Mouse (Mus musculus): ENCODE results near the gene Alg3. TPM values are rescaled to one million over a fixed set of nuclear protein-coding genes. Genes with fewer than 3 reads are reported as not detected.

Gene Alg3
- polyA plus RNA-seq, 1 experiment from 2014 or later = 55.4 TPM

DNA sequence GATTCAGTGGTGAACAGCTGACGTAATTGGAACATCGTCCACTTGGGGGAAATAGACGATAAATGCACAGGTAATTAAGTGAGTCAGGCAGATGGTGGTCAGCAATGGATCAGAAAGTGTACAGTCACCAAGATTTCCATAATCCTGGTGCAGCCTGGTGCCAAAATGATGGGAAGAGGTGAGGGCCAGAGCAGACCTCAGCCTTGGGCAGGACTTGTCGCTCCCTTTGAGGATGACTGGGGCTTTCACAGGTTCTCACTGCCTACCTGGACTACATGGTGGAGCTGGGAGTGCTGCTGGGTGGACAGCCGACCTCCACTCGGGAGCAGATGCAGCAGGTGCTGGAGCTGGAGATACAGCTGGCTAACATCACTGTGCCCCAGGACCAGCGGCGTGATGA, 25.9 kb upstream of the Alg3 start:
- no peak overlapping the region for H3K27ac ChIP-seq (replicated peaks; ENCODE audit: low read depth, low read length)
- DNase-seq (ENCODE audit: low spot score) (no peak), ATAC-seq (ENCODE audit: insufficient number of reproducible peaks, low FRiP score, low TSS enrichment, low read depth) (no peak)
- no peak overlapping the region for H3K9ac ChIP-seq (ENCODE audit: low read length)
- H3K9me3 ChIP-seq (ENCODE audit: control insufficient read depth, low read length) = no peaks in the 10 kb centered on the region
- no peaks in the 10 kb centered on the region for H3K27me3 ChIP-seq (ENCODE audit: control insufficient read depth, insufficient read depth, low read length)
- 79% methylated on average over 8 of the region's 8 CpGs for WGBS
- no peak overlapping the region for H3K4me2 ChIP-seq (ENCODE audit: low read depth, severe bottlenecking)
- H3K36me3 ChIP-seq (ENCODE audit: control insufficient read depth, insufficient read depth, low read length) = no peaks in the 10 kb centered on the region
- no peak overlapping the region for H3K4me3 ChIP-seq (ENCODE audit: low read depth, low read length)
- no peaks in the 10 kb centered on the region for H3K4me1 ChIP-seq (ENCODE audit: control insufficient read depth, insufficient read depth, low read length)

- Histone ChIP-seq H3K27me3 (ENCODE audit: control insufficient read depth, insufficient read depth, low read length) (no peaks in the 10 kb centered on the region), H3K9ac (ENCODE audit: low read length) (peak within 1 kb of the TSS; percentile 73), H3K27ac (replicated peaks; ENCODE audit: low read depth, low read length) (no peak within 1 kb of the TSS), H3K4me2 (ENCODE audit: low read depth, severe bottlenecking) (peak within 1 kb of the TSS; percentile 89), H3K4me3 (ENCODE audit: low read depth, low read length) (peak within 1 kb of the TSS; percentile 46), H3K4me1 (ENCODE audit: control insufficient read depth, insufficient read depth, low read length) (no peaks in the 10 kb centered on the region), H3K9me3 (ENCODE audit: control insufficient read depth, low read length) (no peaks in the 10 kb centered on the region), H3K36me3 (ENCODE audit: control insufficient read depth, insufficient read depth, low read length) (no peaks in the 10 kb centered on the region)
- WGBS = 7% methylated on average over 54 of the region's 54 CpGs
- ATAC-seq (ENCODE audit: insufficient number of reproducible peaks, low FRiP score, low TSS enrichment, low read depth) = 0 out of 2 replicates have a peak, but pooled peaks have one; percentile 44
- DNase-seq (ENCODE audit: low spot score) = peak; percentile 48
These were observed 18.4 kb upstream of the Alg3 start, which contains the start of gene Ece2 for GRCm38 (mm10) chr16:20629731-20630634. Gene Ece2 (plus strand): TSS chr16:20629828.

- no peak for ATAC-seq (ENCODE audit: insufficient number of reproducible peaks, low FRiP score, low TSS enrichment, low read depth)
- Histone ChIP-seq H3K4me2 (ENCODE audit: low read depth, severe bottlenecking) (no peak overlapping the region), H3K9me3 (ENCODE audit: control insufficient read depth, low read length) (no peaks in the 10 kb centered on the region), H3K27ac (replicated peaks; ENCODE audit: low read depth, low read length) (no peak overlapping the region), H3K4me3 (ENCODE audit: low read depth, low read length) (no peak overlapping the region), H3K27me3 (ENCODE audit: control insufficient read depth, insufficient read depth, low read length) (no peaks in the 10 kb centered on the region), H3K36me3 (ENCODE audit: control insufficient read depth, insufficient read depth, low read length) (no peaks in the 10 kb centered on the region), H3K9ac (ENCODE audit: low read length) (no peak overlapping the region), H3K4me1 (ENCODE audit: control insufficient read depth, insufficient read depth, low read length) (no peaks in the 10 kb centered on the region)
- 48% methylated on average over 11 of the region's 11 CpGs for WGBS
- DNase-seq (ENCODE audit: low spot score) = no peak
These were observed 17.4 kb upstream of the Alg3 start for GRCm38 (mm10) chr16:20628871-20629391.

DNA sequence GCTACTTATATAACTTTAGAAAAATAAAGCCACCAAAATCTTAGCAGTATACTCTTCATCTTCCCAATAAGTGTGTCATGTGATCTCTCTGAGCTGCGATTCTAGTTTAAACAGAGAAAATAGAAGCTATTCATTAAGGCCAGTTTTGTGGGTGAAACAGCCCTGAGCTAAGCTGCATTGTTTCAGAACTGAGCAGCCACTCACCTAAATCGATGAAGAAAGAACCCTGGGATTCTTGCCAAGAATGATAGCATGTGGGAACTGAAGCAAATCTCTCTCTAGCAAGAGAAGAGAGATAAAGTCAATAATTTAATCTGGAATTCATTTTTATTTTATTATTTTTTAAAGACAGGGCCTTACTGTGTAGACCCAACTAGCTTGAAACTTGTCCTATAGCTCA, 11.7 kb upstream of the Alg3 start:
- Histone ChIP-seq H3K9ac (ENCODE audit: low read length) (no peak overlapping the region), H3K4me2 (ENCODE audit: low read depth, severe bottlenecking) (no peak overlapping the region), H3K36me3 (ENCODE audit: control insufficient read depth, insufficient read depth, low read length) (no peaks in the 10 kb centered on the region), H3K27me3 (ENCODE audit: control insufficient read depth, insufficient read depth, low read length) (peaks cover 23% of the 10 kb centered on the region), H3K4me1 (ENCODE audit: control insufficient read depth, insufficient read depth, low read length) (peaks cover 16% of the 10 kb centered on the region), H3K4me3 (ENCODE audit: low read depth, low read length) (no peak overlapping the region), H3K9me3 (ENCODE audit: control insufficient read depth, low read length) (no peaks in the 10 kb centered on the region), H3K27ac (replicated peaks; ENCODE audit: low read depth, low read length) (no peak overlapping the region)
- 79% methylated on average over 2 of the region's 2 CpGs for WGBS
- DNase-seq (ENCODE audit: low spot score) = no peak
- no peak for ATAC-seq (ENCODE audit: insufficient number of reproducible peaks, low FRiP score, low TSS enrichment, low read depth)

DNA sequence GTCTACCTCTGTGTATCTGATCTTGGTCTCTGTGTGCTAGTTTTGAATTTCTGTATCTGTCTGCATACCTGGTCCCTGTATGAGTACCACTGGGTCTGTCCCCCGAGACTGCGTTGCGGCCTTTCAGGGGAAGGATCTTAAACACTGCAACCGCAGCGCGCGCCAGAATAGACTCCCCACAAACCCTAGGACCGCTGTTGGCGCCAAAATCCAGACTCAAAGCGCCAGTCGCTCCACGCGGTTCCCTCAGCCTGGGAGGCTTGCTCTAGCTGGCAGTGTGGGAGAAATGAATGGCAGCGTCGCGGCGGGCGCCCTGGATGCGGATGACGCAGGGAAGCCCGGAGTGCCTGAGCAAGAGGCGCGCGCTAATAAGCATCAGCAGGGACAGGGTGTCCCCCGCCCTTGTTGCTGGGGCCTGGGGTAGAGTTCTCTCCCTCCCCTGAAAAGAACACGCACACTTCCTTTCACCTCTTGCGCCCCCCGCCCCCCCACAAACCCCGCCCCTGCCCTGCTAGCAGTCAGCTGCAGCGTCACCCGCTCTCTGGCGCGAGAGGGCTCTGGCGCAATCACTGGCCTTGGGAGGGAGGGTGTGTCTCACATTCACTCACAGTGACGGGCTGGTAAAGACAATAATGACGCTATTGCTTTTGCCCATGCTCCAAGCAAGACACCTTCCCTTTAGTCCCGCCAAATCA, 10.6 kb upstream of the Alg3 start:
- H3K9me3 ChIP-seq (ENCODE audit: control insufficient read depth, low read length) = no peaks in the 10 kb centered on the region
- 0% methylated on average over 37 of the region's 37 CpGs for WGBS
- H3K4me3 ChIP-seq (ENCODE audit: low read depth, low read length) = peak overlapping the region; percentile 72
- DNase-seq (ENCODE audit: low spot score) = peak; percentile 71
- H3K4me2 ChIP-seq (ENCODE audit: low read depth, severe bottlenecking) = peak overlapping the region; percentile 99
- peak overlapping the region; percentile 70 for H3K9ac ChIP-seq (ENCODE audit: low read length)
- peaks cover 16% of the 10 kb centered on the region for H3K4me1 ChIP-seq (ENCODE audit: control insufficient read depth, insufficient read depth, low read length)
- peaks cover 23% of the 10 kb centered on the region for H3K27me3 ChIP-seq (ENCODE audit: control insufficient read depth, insufficient read depth, low read length)
- no peak overlapping the region for H3K27ac ChIP-seq (replicated peaks; ENCODE audit: low read depth, low read length)
- H3K36me3 ChIP-seq (ENCODE audit: control insufficient read depth, insufficient read depth, low read length) = no peaks in the 10 kb centered on the region
- ATAC-seq (ENCODE audit: insufficient number of reproducible peaks, low FRiP score, low TSS enrichment, low read depth) = peak; percentile 23; the same call in 1 of the 2 replicates

GRCm38 (mm10) chr16:20621191-20621990, 9.9 kb upstream of the Alg3 start, which contains the start of gene Camk2n2:
Gene Camk2n2 (minus strand): TSS chr16:20621287.
- Histone ChIP-seq H3K9ac (ENCODE audit: low read length) (peak within 1 kb of the TSS; percentile 70), H3K36me3 (ENCODE audit: control insufficient read depth, insufficient read depth, low read length) (no peaks in the 10 kb centered on the region), H3K27ac (replicated peaks; ENCODE audit: low read depth, low read length) (no peak within 1 kb of the TSS; the same call in 1 of the 2 replicates), H3K4me1 (ENCODE audit: control insufficient read depth, insufficient read depth, low read length) (peaks cover 16% of the 10 kb centered on the region), H3K4me3 (ENCODE audit: low read depth, low read length) (peak within 1 kb of the TSS; percentile 72), H3K27me3 (ENCODE audit: control insufficient read depth, insufficient read depth, low read length) (peaks cover 23% of the 10 kb centered on the region), H3K9me3 (ENCODE audit: control insufficient read depth, low read length) (no peaks in the 10 kb centered on the region), H3K4me2 (ENCODE audit: low read depth, severe bottlenecking) (peak within 1 kb of the TSS; percentile 99)
- ATAC-seq (ENCODE audit: insufficient number of reproducible peaks, low FRiP score, low TSS enrichment, low read depth) (peak; percentile 51; the same call in 1 of the 2 replicates), DNase-seq (ENCODE audit: low spot score) (peak; percentile 67)
- WGBS = 0% methylated on average over 83 of the region's 92 CpGs

DNA sequence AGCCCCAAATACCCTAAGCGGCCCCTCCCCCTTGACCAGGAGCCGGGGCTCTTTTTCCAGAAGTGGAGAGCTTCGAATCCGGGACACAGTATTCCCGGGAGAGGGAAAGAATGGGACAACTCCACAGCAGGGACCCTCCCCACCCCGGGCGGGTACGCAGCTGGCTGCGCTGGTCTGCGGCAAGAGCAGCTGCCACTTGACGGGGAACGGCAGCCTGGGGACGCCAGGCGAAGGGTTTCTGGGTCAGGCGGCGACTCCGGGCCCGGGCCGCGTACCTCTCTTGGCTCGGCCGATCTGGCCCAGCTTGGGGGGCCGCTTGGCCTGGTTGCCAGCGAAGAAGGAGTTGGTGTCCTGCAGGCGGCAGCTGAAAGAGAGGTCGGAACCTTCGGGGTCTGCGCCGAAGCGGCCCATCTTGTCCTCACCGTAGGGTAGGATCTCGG, 9.2 kb upstream of the Alg3 start:
- Histone ChIP-seq H3K27ac (replicated peaks; ENCODE audit: low read depth, low read length) (no peak overlapping the region), H3K4me2 (ENCODE audit: low read depth, severe bottlenecking) (peak overlapping the region; percentile 99), H3K27me3 (ENCODE audit: control insufficient read depth, insufficient read depth, low read length) (peaks cover 23% of the 10 kb centered on the region), H3K36me3 (ENCODE audit: control insufficient read depth, insufficient read depth, low read length) (no peaks in the 10 kb centered on the region), H3K9ac (ENCODE audit: low read length) (peak overlapping the region; percentile 70), H3K4me1 (ENCODE audit: control insufficient read depth, insufficient read depth, low read length) (peaks cover 16% of the 10 kb centered on the region), H3K9me3 (ENCODE audit: control insufficient read depth, low read length) (no peaks in the 10 kb centered on the region), H3K4me3 (ENCODE audit: low read depth, low read length) (peak overlapping the region; percentile 72)
- WGBS = under 1% methylated on average over 32 of the region's 32 CpGs
- DNase-seq (ENCODE audit: low spot score) = peak; percentile 63
- 0 out of 2 replicates have a peak, but pooled peaks have one; percentile 7 for ATAC-seq (ENCODE audit: insufficient number of reproducible peaks, low FRiP score, low TSS enrichment, low read depth)

Data from limb, embryonic 11.5 days (tissue).